Mouse (Mus musculus) embryo, embryonic 10.5 days (tissue): ENCODE measurements around the gene Arhgap45.

Experiments
- DNase-seq: peaks from one replicate; pipeline ENCODE4 v3.0.0-alpha.2; 2015; ENCODE audit warnings: low spot score

Arhgap45 gene

DNA sequence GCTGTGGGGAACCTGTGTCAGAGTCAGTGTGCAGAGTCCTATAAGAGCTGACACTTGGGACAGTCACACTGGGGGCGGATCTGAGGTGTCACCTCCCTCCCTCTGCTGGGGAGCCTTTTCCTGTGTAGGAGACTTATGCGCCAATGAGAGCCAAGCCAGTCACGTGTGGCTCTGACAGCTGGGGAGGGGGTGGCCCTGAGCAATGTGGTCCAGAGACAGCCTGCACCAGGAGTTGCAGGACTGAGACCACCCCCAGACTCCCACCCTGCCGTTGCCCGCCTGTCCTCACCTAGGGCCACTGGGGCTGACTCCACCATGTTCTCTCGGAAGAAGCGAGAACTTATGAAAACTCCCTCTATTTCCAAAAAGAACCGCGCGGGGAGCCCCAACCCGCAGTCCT lies at the start of gene Arhgap45:
Gene Arhgap45 (plus strand): TSS at position 143 of the 400 bp plus-strand sequence.
- no peak for DNase-seq

GRCm38 (mm10) chr10:79966886-79967400 lies 49.5 kb upstream of the Arhgap45 start:
- no peak for DNase-seq

DNA sequence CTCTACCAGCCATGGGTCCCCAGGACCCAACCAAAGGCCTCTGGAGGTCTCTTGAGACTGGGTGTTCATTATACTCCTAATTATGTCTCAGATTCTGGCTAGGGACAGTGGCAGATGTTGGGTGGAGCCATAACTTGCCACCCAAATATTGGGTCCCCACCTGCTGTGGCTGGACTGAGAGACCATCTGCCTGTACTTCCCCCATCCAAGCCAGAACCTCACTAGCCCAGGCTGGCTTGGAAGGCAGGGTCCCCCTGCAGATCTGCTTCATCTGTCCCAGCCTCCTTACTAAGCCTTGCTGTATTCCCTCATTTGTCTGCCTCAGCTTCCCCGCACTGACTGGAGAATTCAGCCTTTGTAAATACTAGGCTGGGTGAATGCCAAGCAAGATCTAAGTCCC lies 48.3 kb upstream of the Arhgap45 start:
- DNase-seq: no peak

- DNase-seq: no peak
Measured at GRCm38 (mm10) chr10:79969124-79969568, 47.3 kb upstream of the Arhgap45 start.

DNA sequence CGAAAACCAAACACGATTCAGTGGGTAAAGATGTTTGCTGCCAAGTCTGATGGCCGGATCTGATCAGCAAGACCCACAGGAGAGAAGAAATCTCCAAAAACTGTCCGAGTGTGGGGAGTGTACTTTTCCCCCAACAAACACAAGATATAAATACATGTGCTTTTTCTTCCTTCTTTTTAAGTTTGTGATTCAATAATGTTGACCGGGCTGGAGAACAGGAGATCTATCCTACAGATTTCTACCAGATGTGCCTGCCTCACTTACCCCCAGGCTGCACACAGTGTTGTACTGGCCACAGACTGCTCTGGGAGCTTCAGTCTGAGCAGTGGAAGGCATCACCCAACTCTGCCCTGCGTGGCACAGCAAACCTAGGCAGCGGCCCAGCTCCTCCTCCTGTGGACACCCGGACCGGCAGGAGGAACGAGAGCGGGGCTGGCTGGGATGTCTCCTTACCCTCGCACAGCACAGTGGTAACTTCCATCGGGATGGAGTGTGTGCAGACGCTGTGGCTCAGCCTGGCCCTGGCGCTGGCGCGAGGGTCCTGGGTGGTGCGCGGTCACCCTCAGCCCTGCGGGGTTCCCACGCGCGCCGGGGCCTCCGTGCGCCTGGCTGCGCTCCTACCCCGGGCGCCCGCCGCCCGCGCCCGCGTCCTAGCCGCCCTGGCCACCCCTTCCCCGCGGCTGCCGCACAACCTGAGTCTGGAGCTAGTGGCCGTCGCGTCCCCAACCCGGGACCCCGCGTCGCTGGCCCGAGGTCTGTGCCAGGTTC lies 45.9 kb upstream of the Arhgap45 start, which contains the start of gene Grin3b:
Gene Grin3b (plus strand): TSS at position 301 of the 768 bp plus-strand sequence.
- peak; percentile 26 for DNase-seq

GRCm38 (mm10) chr10:79971183-79971497 lies 45.3 kb upstream of the Arhgap45 start:
- peak; percentile 52 for DNase-seq

GRCm38 (mm10) chr10:79972831-79973230 lies 43.6 kb upstream of the Arhgap45 start:
- no peak for DNase-seq

GRCm38 (mm10) chr10:79974087-79974486 lies 42.4 kb upstream of the Arhgap45 start:
- DNase-seq: no peak

DNA sequence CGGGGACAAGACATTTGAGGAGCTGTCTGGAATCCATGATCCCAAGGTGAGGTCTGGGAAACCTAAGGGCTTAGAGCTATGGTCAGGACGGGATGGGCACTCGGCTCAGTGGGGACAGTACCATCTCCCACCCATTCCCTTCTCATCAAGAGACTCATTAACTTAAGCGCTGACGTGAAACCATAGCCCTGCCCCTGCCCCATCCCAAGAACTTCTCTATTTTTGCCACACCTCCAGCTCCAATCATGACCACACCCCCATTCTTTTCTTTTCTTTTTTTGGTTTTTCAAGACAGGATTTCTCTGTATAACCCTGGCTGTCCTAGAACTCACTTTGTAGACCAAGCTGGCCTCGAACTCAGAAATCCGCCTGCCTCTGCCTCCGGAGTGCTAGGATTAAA lies 41.8 kb upstream of the Arhgap45 start:
- DNase-seq: no peak

DNA sequence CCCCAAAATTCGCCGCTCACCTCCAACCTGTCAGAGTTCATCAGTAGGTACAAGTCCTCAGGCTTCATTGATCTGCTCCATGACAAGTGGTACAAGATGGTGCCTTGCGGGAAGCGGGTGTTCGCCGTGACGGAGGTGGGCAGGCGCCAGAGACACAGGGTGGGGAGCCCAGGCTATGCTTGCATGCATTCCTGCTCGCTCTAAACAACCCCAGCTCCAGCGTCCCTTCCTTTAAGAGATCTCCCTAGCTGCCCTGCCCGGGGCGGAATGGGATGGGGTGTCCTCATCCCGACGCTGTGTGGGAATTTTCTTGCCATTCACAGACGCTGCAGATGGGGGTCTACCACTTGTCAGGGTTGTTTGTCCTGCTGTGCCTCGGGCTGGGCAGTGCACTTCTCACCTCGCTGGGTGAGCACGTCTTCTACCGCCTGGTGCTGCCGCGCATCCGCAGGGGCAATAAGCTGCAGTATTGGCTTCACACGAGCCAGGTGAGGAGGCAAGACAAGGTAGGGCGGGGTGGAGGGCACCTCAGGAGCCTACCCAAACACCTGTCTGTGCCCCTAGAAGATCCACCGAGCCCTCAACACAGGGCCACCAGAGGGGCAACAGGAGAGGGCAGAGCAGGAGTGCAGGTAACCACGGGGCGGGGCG lies 40.3 kb upstream of the Arhgap45 start:
- DNase-seq: no peak

- no peak for DNase-seq
Measured at GRCm38 (mm10) chr10:79976722-79977107, 39.7 kb upstream of the Arhgap45 start.

DNA sequence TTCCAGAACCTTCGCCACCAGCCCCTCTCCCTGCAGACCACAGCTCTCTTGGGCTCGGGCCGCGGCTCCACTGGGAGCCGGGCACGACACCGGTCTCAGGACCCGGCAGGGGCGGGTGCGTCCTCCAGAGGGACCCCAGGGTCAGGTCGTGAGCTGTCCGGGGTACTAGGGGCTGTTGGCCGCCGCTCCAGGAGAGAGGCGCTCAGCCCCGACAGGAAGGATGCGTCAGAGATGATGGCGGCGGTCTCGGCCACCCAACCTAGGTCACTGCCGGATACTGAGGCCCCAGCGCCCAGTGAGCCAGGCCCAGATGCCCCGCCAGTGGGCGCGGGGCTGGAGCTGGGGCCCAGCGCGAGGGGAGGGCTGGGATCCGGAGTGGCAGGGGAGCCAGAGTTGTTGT lies 39.1 kb upstream of the Arhgap45 start:
- no peak for DNase-seq

DNA sequence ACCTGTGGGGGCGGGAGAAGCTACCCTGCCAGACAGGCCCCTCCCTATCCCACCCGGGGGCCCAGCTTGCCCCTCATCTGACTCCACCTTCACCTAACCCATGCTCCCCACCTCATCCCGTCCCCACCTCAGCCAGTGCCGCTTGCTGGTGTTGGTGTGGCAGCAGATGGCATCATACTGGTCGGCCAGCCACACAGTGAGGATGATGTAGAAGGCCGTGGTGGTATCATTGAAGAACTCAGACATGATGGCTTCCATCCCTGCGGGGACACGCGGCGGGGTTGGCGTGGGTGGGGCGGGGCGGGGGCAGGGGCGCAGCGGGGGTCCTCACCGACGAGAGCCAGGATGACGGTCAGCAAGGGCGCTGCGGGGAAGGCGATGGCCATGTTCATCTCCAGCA lies 38.4 kb upstream of the Arhgap45 start:
- DNase-seq: no peak

GRCm38 (mm10) chr10:79979401-79980155 lies 36.9 kb upstream of the Arhgap45 start:
- no peak for DNase-seq

- DNase-seq: no peak
Measured at GRCm38 (mm10) chr10:79983205-79983604, 33.2 kb upstream of the Arhgap45 start.

- DNase-seq: peak; percentile 72
Measured at GRCm38 (mm10) chr10:79983670-79984069, 32.8 kb upstream of the Arhgap45 start.

DNA sequence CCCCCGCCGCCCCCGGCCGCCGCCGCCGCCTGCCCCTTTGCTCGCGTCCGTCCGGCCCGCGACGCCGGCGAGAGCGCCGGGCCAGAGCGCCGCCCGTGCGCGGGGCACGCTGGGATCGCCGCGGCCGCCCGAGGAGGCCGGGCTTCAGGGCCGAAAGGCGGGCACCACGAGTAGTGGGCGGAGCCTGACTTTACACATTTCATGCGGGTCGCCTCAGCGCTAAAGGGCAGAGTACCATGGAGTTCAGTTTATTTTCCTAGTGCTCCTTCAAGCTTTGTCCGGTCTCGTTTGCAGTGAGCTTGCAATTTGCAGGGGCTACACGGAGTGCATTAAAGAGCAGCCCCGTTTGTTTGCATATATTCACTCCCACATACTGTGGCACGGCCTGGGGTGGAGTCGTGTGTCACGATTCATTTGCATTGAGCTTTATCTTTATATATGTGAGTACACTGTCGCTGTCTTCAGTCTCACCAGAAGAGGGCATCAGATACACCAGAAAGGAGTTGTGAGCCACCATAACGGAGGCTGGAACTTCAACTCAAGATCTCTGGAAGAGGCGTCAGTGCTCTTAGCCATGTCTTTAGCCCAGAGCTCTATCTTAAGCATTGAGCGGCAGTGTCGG lies 32.1 kb upstream of the Arhgap45 start, which contains the start of gene Tmem259:
Gene Tmem259 (minus strand): TSS at position 136 of the 622 bp plus-strand sequence.
- DNase-seq: peak; percentile 95

- peak; percentile 99 for DNase-seq
Measured at GRCm38 (mm10) chr10:79984871-79985270, 31.6 kb upstream of the Arhgap45 start.

- DNase-seq: peak; percentile 68
Measured at GRCm38 (mm10) chr10:79985334-79986231, 30.9 kb upstream of the Arhgap45 start.

GRCm38 (mm10) chr10:79986232-79986878 lies 30.1 kb upstream of the Arhgap45 start:
- no peak for DNase-seq
